ENCODE assay signal across 15 mouse cellular contexts in the genomic region with DNA sequence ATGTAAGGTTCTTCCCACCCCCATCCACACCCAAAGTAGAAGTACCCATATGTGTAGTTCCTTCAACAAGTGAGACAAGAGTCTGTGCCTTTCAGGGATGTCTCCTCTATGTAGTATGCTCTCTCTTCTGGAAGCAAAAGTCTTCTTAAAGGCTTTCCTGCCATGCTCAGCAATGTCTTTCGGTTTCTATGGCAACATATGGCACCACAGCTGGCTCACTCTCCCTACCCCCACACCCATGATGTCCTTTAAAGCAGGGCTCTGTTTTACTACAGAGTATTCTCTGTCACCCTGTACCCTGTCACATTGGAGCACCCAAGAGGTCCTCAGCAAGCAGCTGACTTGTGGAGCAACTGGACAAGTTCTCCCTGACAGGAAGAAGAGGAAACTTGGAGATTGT. TPM values are rescaled to one million over a fixed set of nuclear protein-coding genes. Genes with fewer than 3 reads are reported as not detected.
DNase-seq lines count a peak whose midpoint lies in the region; ATAC-seq and TF ChIP-seq lines count a peak whose summit lies in the region.
"Had no signal": no experiment of that assay in that cellular context is flagged by ENCODE, and none has a peak within 500 bp of the region (broad histone marks: within the 10 kb centered on the region; RNA-seq: fewer than 3 reads in every experiment).

No protein-coding gene starts in this region.

- H3K4me1 ChIP-seq in hindbrain, embryonic 15.5 days (replicated peaks): peaks cover 12% of the 10 kb centered on the region
- H3K4me1 ChIP-seq in hindbrain, embryonic 10.5 days (replicated peaks): peaks cover 12% of the 10 kb centered on the region
- peaks cover 16% of the 10 kb centered on the region for H3K4me1 ChIP-seq in bone marrow macrophage, adult 2 months (ENCODE audit: control insufficient read depth, insufficient read depth, low read length)
- H3K4me1 ChIP-seq in forebrain, embryonic 16.5 days (replicated peaks; ENCODE audit: control insufficient read depth, insufficient read depth, low read length): peaks cover 8% of the 10 kb centered on the region; the same call in 1 of the 2 replicates

- TF ChIP-seq CTCF in bone marrow macrophage, adult 2 months (IDR thresholded peaks at IDR 0.05; ENCODE audit: low read depth, low read length): no peak

- intact Hi-C loops in left cerebral cortex, postnatal 14 days (cut with DNase I): loop anchor here (5.0 kb wide), 1 partner anchor 55 kb away; the partner anchor contains the start of gene Barx2
- intact Hi-C loops in gastrocnemius, postnatal 36 days (cut with DNase I): no loop called here

- H3K4me3 ChIP-seq in hindbrain, embryonic 15.5 days: no peak overlapping the region
- H3K4me3 ChIP-seq in hindbrain, embryonic 10.5 days: no peak overlapping the region
- no peak overlapping the region for H3K4me3 ChIP-seq in bone marrow macrophage, adult 2 months (ENCODE audit: insufficient read depth, low read length)
- H3K4me3 ChIP-seq in forebrain, embryonic 16.5 days (replicated peaks; ENCODE audit: low read length): no peak overlapping the region
- H3K4me3 ChIP-seq: heart, adult 2 months; kidney, embryonic 15.5 days; limb, embryonic 10.5 days; neural tube, embryonic 12.5 days had no signal

- ATAC-seq in hindbrain, embryonic 15.5 days (ENCODE audit: low FRiP score, low read depth): peak; percentile 61; the same call in 1 of the 2 replicates
- ATAC-seq in forebrain, embryonic 16.5 days: peak; percentile 40; the same call in 1 of the 2 replicates
- ATAC-seq: liver, postnatal 0 days had no signal

- TF ChIP-seq POLR2A in bone marrow macrophage, adult 2 months (IDR thresholded peaks at IDR 0.05; ENCODE audit: borderline replicate concordance, low read depth, low read length): no peak

- no peak for DNase-seq in hindbrain, embryonic 10.5 days (ENCODE audit: low spot score)
- peak; percentile 58 to 76 for DNase-seq in left cerebral cortex, postnatal 14 days (ENCODE audit: low spot score in 2 of 2)
- no peak for DNase-seq in gastrocnemius, postnatal 36 days
- DNase-seq in thymus, postnatal 25 days: no peak
- DNase-seq: adrenal gland, adult 2 months; heart, postnatal 4 days; liver, postnatal 0 days had no signal

- H3K27ac ChIP-seq in hindbrain, embryonic 15.5 days (replicated peaks): no peak overlapping the region
- no peak overlapping the region for H3K27ac ChIP-seq in hindbrain, embryonic 10.5 days
- peak overlapping the region; percentile 59 for H3K27ac ChIP-seq in bone marrow macrophage, adult 2 months (ENCODE audit: insufficient read depth, low read depth, low read length)
- no peak overlapping the region for H3K27ac ChIP-seq in forebrain, embryonic 16.5 days (ENCODE audit: low read length)
- H3K27ac ChIP-seq: heart, adult 2 months; kidney, embryonic 15.5 days; limb, embryonic 10.5 days; neural tube, embryonic 12.5 days had no signal

- H3K36me3 ChIP-seq in hindbrain, embryonic 15.5 days: no peaks in the 10 kb centered on the region
- no peaks in the 10 kb centered on the region for H3K36me3 ChIP-seq in hindbrain, embryonic 10.5 days
- H3K36me3 ChIP-seq in forebrain, embryonic 16.5 days (ENCODE audit: control insufficient read depth, insufficient read depth): no peaks in the 10 kb centered on the region
- H3K36me3 ChIP-seq: kidney, embryonic 15.5 days; limb, embryonic 10.5 days; neural tube, embryonic 12.5 days had no signal

- H3K4me2 ChIP-seq in hindbrain, embryonic 15.5 days: no peak overlapping the region
- H3K4me2 ChIP-seq in forebrain, embryonic 16.5 days (ENCODE audit: low read length): no peak overlapping the region
- H3K4me2 ChIP-seq: kidney, embryonic 15.5 days; neural tube, embryonic 12.5 days had no signal

- H3K9ac ChIP-seq in hindbrain, embryonic 15.5 days: no peak overlapping the region
- H3K9ac ChIP-seq in forebrain, embryonic 16.5 days (replicated peaks; ENCODE audit: low read depth, low read length): no peak overlapping the region
- H3K9ac ChIP-seq: kidney, embryonic 15.5 days; liver, postnatal 0 days; neural tube, embryonic 12.5 days had no signal

- WGBS in hindbrain, embryonic 15.5 days: 67% methylated on average over 1 of the region's 1 CpGs
- 80% methylated on average over 1 of the region's 1 CpGs for WGBS in hindbrain, embryonic 10.5 days
- 71% methylated on average over 1 of the region's 1 CpGs for WGBS in forebrain, embryonic 16.5 days

- peaks cover 6% of the 10 kb centered on the region; the same call in 1 of the 2 replicates for H3K27me3 ChIP-seq in hindbrain, embryonic 15.5 days
- H3K27me3 ChIP-seq in hindbrain, embryonic 10.5 days (ENCODE audit: insufficient read depth, poor library complexity, severe bottlenecking): peaks cover 38% of the 10 kb centered on the region
- H3K27me3 ChIP-seq in forebrain, embryonic 16.5 days (replicated peaks; ENCODE audit: control insufficient read depth, insufficient read depth, low read length): no peaks in the 10 kb centered on the region

- H3K9me3 ChIP-seq in hindbrain, embryonic 15.5 days: no peaks in the 10 kb centered on the region
- no peaks in the 10 kb centered on the region for H3K9me3 ChIP-seq in hindbrain, embryonic 10.5 days
- H3K9me3 ChIP-seq in forebrain, embryonic 16.5 days (ENCODE audit: control insufficient read depth, low read length): no peaks in the 10 kb centered on the region
- H3K9me3 ChIP-seq: kidney, embryonic 15.5 days; limb, embryonic 10.5 days; neural tube, embryonic 12.5 days had no signal

RNA-seq across cellular contexts. Expression of gene Barx2, which starts 55.8 kb away (rescaled TPM):
- 0.18 and 0.41 TPM in 2 replicates for polyA plus RNA-seq in hindbrain, embryonic 15.5 days (2015; fragmentation: Nextera tagmentation; extraction: Ambion mirVana)
- polyA plus RNA-seq in hindbrain, embryonic 10.5 days (2016; fragmentation: Nextera tagmentation; extraction: Ambion mirVana): 0.07 and 0.12 TPM in 2 replicates
- not detected in 2 replicates for polyA plus RNA-seq in bone marrow macrophage, adult 2 months (2012; ENCODE audit: insufficient read depth, insufficient read length, missing spikeins)
- polyA plus RNA-seq in forebrain, embryonic 16.5 days (2015; fragmentation: Nextera tagmentation; extraction: Ambion mirVana): not detected in 2 replicates
- 1 to 10 TPM; 7.8 to 9.0 TPM for total RNA-seq in left cerebral cortex, postnatal 14 days (2021)
- total RNA-seq in gastrocnemius, postnatal 36 days (2021): 10 to 100 TPM in 1 of 2 experiments, 1 to 10 TPM in 1; 8.1 to 10.3 TPM
- total RNA-seq: adrenal gland, adult 2 months; megakaryocyte progenitor cell, adult 5-6 weeks had no signal
- polyA plus RNA-seq: liver, postnatal 0 days had no signal

Comparison
In these comparisons a context has a peak if more than half of its experiments do, and no peak if none do; other contexts are left out.
1. DNase-seq: peak in left cerebral cortex, postnatal 14 days (2 of 2); none in hindbrain, embryonic 10.5 days (single experiment), gastrocnemius, postnatal 36 days (0 of 2) and thymus, postnatal 25 days (single experiment).